Mouse (Mus musculus) yolk sac, embryonic 10.5 days (tissue): ENCODE measurements around the gene Olfr1446.

Experiments
- DNase-seq: peaks from one replicate; pipeline ENCODE4 v3.0.0-alpha.2; 2017; ENCODE audit warnings: low spot score

Gene Olfr1446

DNA sequence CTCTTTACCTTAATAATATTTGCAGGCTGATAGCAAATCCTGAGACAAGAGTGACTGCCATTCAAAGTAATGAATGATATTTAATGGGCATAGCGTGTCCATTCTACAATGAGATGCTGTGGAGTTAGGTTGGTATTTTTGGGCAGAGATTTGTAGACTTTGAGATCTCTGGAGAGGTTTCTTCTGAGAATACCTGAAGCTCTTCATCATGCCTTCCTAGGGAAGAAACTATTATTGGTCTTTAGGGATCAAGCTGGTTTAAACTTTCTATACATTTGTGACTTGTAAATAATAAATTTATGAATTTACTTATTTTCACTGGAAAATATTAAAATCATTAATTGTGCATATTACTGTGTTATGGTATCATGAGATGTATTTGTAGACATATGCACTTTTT is at the start of gene Olfr1446:
TSS of gene Olfr1446 (minus strand) at position 101 of the 400 bp plus-strand sequence.
- DNase-seq: no peak

GRCm38 (mm10) chr19:12930540-12930939 is 37.2 kb upstream of the Olfr1446 start, which contains the start of gene Olfr1449:
Olfr1449 (plus strand) TSS chr19:12930840.
- DNase-seq: no peak

DNA sequence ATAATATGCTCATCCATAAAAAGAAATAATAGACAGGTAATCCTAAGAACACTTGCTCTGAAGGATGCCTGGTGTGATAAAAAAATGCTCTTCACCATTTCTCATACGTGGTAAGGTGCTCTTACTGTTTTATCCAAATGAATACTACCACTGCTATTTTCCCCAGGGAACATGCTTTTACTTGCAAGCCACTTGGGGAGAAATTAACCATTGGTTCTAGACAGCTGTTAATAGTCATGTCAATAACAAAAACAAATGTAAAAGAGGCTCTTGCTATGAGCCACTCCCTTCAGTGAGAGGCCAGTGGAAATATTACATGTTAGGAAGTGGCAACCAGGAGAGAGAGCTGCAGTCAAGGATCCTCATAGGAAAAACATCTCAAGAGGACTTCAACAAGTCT is 31.0 kb upstream of the Olfr1446 start, which contains the start of gene Olfr1448:
TSS of gene Olfr1448 (minus strand) at position 101 of the 400 bp plus-strand sequence.
- no peak for DNase-seq

- DNase-seq: no peak
These were observed 10.3 kb upstream of the Olfr1446 start, which contains the start of gene Olfr1447 for GRCm38 (mm10) chr19:12903643-12904042. Olfr1447 (minus strand) TSS chr19:12903743.

GRCm38 (mm10) chr19:12883555-12883954 is 9.8 kb downstream of the Olfr1446 start, which contains the start of gene Olfr1445:
Olfr1445 (plus strand) TSS chr19:12883855.
- DNase-seq: no peak

DNA sequence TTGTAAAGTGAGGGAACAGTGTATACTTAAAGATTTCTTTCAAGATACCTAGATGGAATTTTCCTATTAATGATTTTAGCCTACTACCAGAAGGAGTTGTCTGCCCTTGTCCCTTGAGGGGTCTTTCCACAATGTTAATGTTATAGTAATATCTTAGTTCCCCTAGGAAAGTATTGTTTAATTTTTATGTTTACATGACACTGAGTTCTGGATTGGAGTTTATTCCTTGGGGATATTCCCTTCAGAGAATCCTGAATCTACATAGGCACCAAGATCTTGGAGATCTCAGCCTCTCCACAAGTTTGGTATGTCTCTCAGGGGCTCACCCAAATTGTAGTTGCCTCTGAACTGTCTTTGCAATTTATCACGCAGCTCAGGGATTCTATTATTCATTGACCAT is 36.3 kb downstream of the Olfr1446 start, which contains the start of gene Olfr1444:
TSS of gene Olfr1444 (plus strand) at position 301 of the 400 bp plus-strand sequence.
- no peak for DNase-seq

DNA sequence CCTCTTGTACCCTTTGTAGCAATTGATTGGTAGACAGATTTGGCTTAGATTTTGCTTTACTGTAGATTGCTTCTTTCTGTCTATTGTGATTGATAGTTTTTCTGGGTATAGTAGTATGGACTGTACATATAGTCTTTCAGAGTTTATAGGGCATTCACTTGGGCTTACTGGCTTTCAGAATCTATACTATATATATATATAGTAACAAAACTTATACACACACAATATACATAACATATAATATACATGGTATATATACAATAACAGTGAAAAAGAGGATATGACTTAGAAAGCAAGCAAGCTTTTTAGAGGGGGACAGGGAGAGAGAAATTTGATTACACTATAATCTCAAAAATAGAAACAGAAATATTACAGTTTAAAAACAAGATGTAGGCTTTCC is 46.9 kb downstream of the Olfr1446 start, which contains the start of gene Gm5244:
TSS of gene Gm5244 (plus strand) at position 301 of the 400 bp plus-strand sequence.
- DNase-seq: no peak

- DNase-seq: no peak
These were observed 54.8 kb downstream of the Olfr1446 start for GRCm38 (mm10) chr19:12838507-12838906.
